Mouse (Mus musculus) E14TG2a.4 (cell line): ENCODE results near the gene Hspb11.
A peak's percentile ranks its signal among the peaks of the same experiment; 100 is the strongest.

ENCODE experiments used
- H3K27me3 ChIP-seq: 2 replicates; pipeline ENCODE4 v1.6.1; 2014; ENCODE audit warnings: low read length, control low read depth; ENCODE audit not compliant: insufficient read depth
- H3K36me3 ChIP-seq: 2 replicates; pipeline ENCODE4 v1.6.1; 2014; ENCODE audit warnings: low read length, control low read depth; ENCODE audit not compliant: insufficient read depth
- H3K4me1 ChIP-seq: replicated peaks from 2 replicates; pipeline ENCODE4 v1.6.1; 2014; ENCODE audit warnings: low read depth, low read length, control low read depth
- H3K4me3 ChIP-seq: replicated peaks from 2 replicates; pipeline ENCODE4 v1.5.1; 2014; ENCODE audit warnings: mild to moderate bottlenecking, low read length
- H3K9me3 ChIP-seq: 2 replicates; pipeline ENCODE4 v1.6.1; 2014; ENCODE audit warnings: low read length, control low read depth
- CTCF ChIP-seq: conservative IDR thresholded peaks from 2 replicates; pipeline ENCODE4 v1.5.1; 2014; ENCODE audit warnings: low read length
- NANOG ChIP-seq: IDR thresholded peaks from 2 replicates; pipeline ENCODE4 v1.6.1; 2014; ENCODE audit warnings: borderline replicate concordance, low read length, mixed read lengths
- POU5F1 ChIP-seq: IDR thresholded peaks from 2 replicates; pipeline ENCODE4 v1.6.1; 2014; ENCODE audit warnings: low read length, borderline replicate concordance

The Hspb11 gene

GRCm38 (mm10) chr4:107246040-107246439 lies 7.4 kb upstream of the Hspb11 start:
- Histone ChIP-seq H3K4me3 (no peak overlapping the region), H3K9me3 (no peaks in the 10 kb centered on the region), H3K4me1 (peaks cover 10% of the 10 kb centered on the region; the same call in 1 of the 2 replicates), H3K27me3 (no peaks in the 10 kb centered on the region), H3K36me3 (peaks cover 34% of the 10 kb centered on the region)
- TF ChIP-seq CTCF = no peak
- TF ChIP-seq NANOG = no peak
- no peak for TF ChIP-seq POU5F1

- Histone ChIP-seq H3K27me3 (no peaks in the 10 kb centered on the region), H3K36me3 (peaks cover 34% of the 10 kb centered on the region)
- no peak for TF ChIP-seq CTCF
- TF ChIP-seq POU5F1 = no peak
- no peak for TF ChIP-seq NANOG
These were observed 6.3 kb upstream of the Hspb11 start for GRCm38 (mm10) chr4:107247110-107247509.

GRCm38 (mm10) chr4:107248061-107248460 lies 5.3 kb upstream of the Hspb11 start:
- Histone ChIP-seq H3K4me3 (no peak overlapping the region), H3K36me3 (peaks cover 34% of the 10 kb centered on the region), H3K27me3 (no peaks in the 10 kb centered on the region), H3K9me3 (no peaks in the 10 kb centered on the region), H3K4me1 (peaks cover 21% of the 10 kb centered on the region)
- TF ChIP-seq CTCF (no peak), POU5F1 (no peak), NANOG (no peak)

More at GRCm38 (mm10) chr4:107247110-107247509, 6.3 kb upstream of the Hspb11 start:
- H3K4me1 ChIP-seq = peaks cover 16% of the 10 kb centered on the region
- no peak overlapping the region for H3K4me3 ChIP-seq
- no peaks in the 10 kb centered on the region for H3K9me3 ChIP-seq

DNA sequence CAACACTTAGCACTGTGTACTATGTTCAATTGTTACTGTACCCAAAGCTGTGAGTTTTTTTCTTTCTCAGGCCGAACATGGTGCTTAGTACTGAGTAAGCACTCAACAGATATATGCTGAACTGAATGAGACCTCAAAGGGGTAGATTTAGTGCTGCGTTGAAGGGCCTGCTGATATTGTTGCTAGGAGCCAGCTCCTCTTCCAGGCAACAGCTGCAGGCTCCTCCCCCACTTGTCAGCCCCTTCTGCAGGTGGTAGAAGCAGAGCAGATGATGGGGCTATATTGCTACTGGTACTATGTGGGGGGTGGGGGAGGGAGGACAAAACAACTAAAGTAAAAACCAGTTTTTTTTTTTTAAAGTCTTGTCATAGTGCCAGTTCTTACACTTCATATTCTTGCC lies 3.9 kb upstream of the Hspb11 start:
- TF ChIP-seq POU5F1 (no peak), CTCF (no peak), NANOG (no peak)

GRCm38 (mm10) chr4:107250494-107250893 lies 2.9 kb upstream of the Hspb11 start:
- H3K36me3 ChIP-seq = peaks cover 17% of the 10 kb centered on the region
- peaks cover 28% of the 10 kb centered on the region for H3K4me1 ChIP-seq
- no peaks in the 10 kb centered on the region for H3K9me3 ChIP-seq
- no peaks in the 10 kb centered on the region for H3K27me3 ChIP-seq
- TF ChIP-seq NANOG (no peak), POU5F1 (no peak), CTCF (no peak; the same call in 1 of the 2 replicates)
- no peak overlapping the region for H3K4me3 ChIP-seq

More for the DNA sequence above, 3.9 kb upstream of the Hspb11 start:
- peaks cover 26% of the 10 kb centered on the region for H3K4me1 ChIP-seq
- H3K36me3 ChIP-seq = peaks cover 27% of the 10 kb centered on the region
- H3K27me3 ChIP-seq = no peaks in the 10 kb centered on the region
- H3K9me3 ChIP-seq = no peaks in the 10 kb centered on the region
- no peak overlapping the region for H3K4me3 ChIP-seq

DNA sequence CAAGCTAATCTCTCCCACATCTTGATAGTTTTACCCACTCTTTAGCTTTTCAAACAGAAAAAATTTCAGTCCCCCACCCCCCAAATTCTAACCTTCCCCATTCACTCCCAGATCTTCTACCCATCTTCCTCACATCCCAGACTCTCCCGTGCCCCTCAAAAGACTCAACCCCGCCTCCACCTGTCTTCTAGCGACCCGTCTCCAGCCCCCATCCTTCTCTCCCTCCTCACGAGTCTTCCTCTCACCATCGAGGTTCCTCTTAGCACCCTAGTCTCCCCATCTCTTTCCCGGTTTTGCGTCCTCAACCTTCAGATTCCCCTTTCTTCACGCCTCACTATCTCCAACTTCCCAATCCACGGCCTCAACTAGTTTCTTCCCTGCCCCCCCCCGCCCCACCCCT lies 871 bp upstream of the Hspb11 start:
- no peak for TF ChIP-seq CTCF
- no peak for TF ChIP-seq POU5F1
- no peak for TF ChIP-seq NANOG
- Histone ChIP-seq H3K4me3 (peak overlapping the region; percentile 87), H3K27me3 (no peaks in the 10 kb centered on the region), H3K36me3 (peaks cover 2% of the 10 kb centered on the region; the same call in 1 of the 2 replicates), H3K9me3 (no peaks in the 10 kb centered on the region), H3K4me1 (peaks cover 25% of the 10 kb centered on the region)

- H3K27me3 ChIP-seq = no peaks in the 10 kb centered on the region
- peak overlapping the region; percentile 87 for H3K4me3 ChIP-seq
- H3K36me3 ChIP-seq = no peaks in the 10 kb centered on the region
- TF ChIP-seq NANOG = no peak
- peaks cover 22% of the 10 kb centered on the region for H3K4me1 ChIP-seq
- H3K9me3 ChIP-seq = no peaks in the 10 kb centered on the region
These were observed 1.0 kb downstream of the Hspb11 start for GRCm38 (mm10) chr4:107254414-107254813.

DNA sequence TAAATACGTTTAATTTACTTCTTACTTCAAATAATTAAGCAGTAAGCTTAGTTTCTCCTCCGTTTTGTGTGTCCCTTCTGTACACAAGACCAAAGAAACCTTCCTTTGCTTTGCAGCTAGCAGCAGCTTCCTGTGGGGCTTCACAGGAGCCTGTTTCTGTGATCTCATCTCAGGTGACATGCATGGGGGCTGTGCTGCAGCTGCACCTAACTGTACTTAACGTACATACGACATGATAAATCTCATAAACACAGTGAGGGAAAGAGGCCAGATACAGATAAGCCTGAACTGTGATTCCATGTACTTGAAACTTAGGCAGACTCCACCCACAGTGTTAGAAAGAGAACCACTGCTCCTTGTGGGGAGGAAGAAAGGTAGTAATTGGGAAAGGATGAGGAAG lies 6.6 kb downstream of the Hspb11 start:
- H3K27me3 ChIP-seq = no peaks in the 10 kb centered on the region
- TF ChIP-seq NANOG (no peak), POU5F1 (no peak), CTCF (no peak)
- no peak overlapping the region for H3K4me3 ChIP-seq
- H3K9me3 ChIP-seq = peaks cover under 1% of the 10 kb centered on the region; the same call in 1 of the 2 replicates
- no peaks in the 10 kb centered on the region for H3K4me1 ChIP-seq
- no peaks in the 10 kb centered on the region for H3K36me3 ChIP-seq

- H3K4me3 ChIP-seq = no peak overlapping the region
- H3K36me3 ChIP-seq = no peaks in the 10 kb centered on the region
- TF ChIP-seq NANOG (no peak), CTCF (no peak), POU5F1 (no peak)
- no peaks in the 10 kb centered on the region for H3K27me3 ChIP-seq
- peaks cover 6% of the 10 kb centered on the region for H3K4me1 ChIP-seq
- no peaks in the 10 kb centered on the region for H3K9me3 ChIP-seq
These were observed 20.3 kb downstream of the Hspb11 start for GRCm38 (mm10) chr4:107273683-107274082.
